Mouse (Mus musculus): ENCODE measurements at regions not wholly inside any gene's neighbourhood (a gene's known extent, or its start where the extent isn't known, plus 50 kb on each side); places are given as distances from the start of the nearest gene placed in this dataset.

- TF ChIP-seq CTCF (IDR thresholded peaks at IDR 0.05; ENCODE audit: borderline replicate concordance, control insufficient read depth, extremely low read depth, insufficient read depth, low read length, poor library complexity): no peak
- no peak for TF ChIP-seq POLR2A (IDR thresholded peaks at IDR 0.05; ENCODE audit: control insufficient read depth, extremely low read depth, insufficient read depth, low read length, poor library complexity)
These were observed 207.7 kb upstream of the Serp2 start for GRCm38 (mm10) chr14:76764390-76764796.

All from thymus, adult 2 months (tissue).